Mouse (Mus musculus) testis, postnatal 10 days (tissue): ENCODE data around the gene Fat1.
"Not testable (repeated sequence)": the region's sequence is repeated elsewhere in the genome, so short reads cannot be mapped to it uniquely, and the experiment has no call there.

Experiments used
- DNase-seq: peaks from one replicate; pipeline ENCODE4 v3.0.0; 2021; ENCODE audit warnings: low spot score

The Fat1 gene

DNA sequence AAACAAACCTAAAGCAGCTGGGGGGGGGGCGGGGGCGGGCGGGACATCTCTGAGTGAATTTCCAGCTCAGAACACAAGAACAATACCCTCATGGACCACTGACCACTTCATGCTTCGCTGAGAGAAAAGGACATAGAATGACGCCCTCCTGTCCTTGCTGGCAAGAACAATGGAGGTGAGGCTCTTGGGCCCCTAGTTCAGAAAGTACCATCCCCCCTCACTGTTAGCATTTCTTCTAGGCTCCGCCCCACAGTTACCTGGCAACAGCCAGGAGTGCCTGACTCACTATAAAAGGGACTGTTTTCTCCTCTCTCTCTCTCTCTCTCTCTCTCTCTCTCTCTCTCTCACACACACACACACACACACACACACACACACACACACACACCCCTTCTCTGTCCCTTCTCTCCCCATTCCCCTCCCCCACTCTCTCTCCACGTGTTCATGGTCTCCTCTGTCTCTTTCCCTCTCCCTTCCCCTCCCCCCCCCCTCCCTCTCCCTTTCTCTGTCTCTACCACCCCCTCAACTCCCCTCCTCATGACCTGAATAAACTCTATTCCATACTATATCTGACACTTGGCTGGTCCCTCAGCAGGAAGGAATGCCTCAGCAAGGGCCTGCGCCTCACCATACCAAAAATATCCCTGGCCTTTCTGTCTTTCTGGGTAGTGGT lies 129.1 kb downstream of the Fat1 start:
- no peak for DNase-seq

DNA sequence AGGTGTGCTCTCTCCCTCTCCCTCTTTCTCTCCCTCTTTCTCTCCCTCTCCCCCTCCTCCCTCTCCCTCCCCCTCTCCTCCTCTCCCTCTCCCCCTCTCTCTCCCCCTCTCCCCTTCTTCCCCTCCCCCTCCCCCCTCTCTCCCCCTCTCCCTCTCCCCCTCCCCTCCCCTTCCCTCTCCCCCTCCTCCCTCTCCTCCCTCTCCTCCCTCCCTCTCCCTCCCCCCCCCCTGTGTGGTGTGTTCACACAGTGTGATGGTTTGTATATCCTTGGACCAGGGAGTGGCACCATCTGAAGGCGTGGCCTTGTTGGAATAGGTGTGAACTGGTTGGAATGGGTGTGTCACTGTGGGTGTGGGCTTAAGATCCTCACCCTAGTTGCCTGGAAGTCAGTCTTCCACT lies 130.1 kb downstream of the Fat1 start:
- not testable (repeated sequence) for DNase-seq

DNA sequence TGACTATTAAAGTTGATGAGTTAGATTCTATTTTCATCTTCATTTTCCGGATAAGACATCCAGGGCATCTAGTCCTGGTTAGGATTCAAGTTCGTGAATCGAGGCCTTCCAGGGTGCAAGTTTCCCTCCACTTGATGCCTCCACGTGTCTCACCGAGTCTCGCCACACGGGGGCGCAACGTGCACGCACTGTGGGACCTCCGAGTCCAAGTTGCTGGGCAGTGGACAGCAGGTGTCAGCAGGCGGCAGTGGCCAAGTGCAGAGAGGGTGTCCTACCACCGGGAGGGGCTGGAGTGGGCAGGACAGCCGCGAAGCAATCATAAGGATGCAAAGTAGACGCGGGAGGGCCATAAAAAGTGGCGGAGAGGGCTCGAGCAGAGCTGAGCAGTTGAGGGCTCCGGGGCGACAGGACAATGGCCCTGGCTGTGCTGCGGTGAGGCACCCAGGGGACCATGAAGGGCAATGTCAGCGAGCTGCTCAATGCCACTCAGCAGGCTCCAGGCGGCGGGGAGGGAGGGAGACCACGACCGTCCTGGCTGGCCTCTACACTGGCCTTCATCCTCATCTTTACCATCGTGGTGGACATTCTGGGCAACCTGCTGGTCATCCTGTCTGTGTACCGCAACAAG lies 133.6 kb downstream of the Fat1 start, which contains the start of gene Mtnr1a:
Mtnr1a (plus strand) TSS at position 379 of the 628 bp plus-strand sequence.
- peak; percentile 97 for DNase-seq

DNA sequence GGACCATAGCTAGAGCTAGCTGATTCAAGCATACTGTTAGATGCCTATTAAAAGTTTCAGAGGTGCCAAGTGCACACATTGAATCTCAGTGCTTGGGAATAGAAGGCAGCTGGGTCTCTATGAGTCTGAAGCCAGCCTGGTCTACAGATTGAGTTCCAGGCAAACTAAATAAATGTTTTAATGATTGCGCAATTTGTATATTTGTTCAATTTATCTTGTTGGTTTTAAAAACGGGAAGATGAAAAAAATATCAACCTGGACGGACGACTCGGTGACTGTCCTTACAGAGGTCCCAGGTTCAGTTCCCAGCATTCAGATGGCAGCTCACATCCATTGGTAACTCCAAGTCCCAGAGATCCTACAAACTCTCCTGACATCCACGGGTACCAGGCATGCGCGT lies 135.7 kb downstream of the Fat1 start:
- no peak for DNase-seq

DNA sequence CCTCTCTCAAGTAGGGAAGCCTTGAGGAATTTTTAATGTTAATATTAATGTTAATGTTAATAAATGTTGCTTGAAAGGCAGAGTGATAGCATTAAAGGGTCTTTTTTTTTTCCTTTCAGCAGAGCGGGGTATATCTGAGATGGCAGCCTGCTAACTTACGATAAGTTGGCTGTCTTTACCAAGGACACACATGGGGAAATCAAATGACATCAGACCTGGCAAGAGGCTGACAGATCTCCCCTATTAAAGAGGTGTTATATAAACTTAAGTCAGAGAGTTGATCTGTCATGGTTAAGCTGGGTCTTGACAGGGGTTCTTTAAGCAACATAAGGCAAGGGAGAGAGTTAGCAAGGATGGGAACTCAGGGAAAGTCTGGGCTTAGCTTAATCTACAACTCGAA lies 145.6 kb downstream of the Fat1 start:
- DNase-seq, result no peak

DNA sequence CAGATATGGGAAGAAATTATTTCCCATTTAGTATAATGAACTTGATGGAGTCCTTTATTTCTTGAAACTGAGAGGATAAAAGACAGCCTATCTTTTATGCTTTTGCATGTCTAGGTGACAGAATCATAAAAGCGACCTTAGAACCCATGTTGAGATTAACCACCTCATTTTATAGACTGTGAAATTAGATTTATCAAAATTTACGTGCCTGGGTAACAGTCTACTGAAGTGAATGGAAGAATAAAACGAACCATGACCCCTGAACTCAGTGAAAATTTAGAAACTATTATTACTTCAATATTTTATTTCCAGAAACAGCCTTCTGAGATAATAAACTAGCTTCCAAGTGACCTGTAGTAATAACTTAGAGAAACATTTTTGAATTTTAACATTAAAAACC lies 158.4 kb downstream of the Fat1 start:
- DNase-seq, result no peak
